Mouse (Mus musculus) embryo, embryonic 10.5 days (tissue): ENCODE results near the gene Map3k7cl.

ENCODE experiments used
- DNase-seq: peaks from one replicate; pipeline ENCODE4 v3.0.0-alpha.2; 2015; ENCODE audit warnings: low spot score

Map3k7cl gene

DNA sequence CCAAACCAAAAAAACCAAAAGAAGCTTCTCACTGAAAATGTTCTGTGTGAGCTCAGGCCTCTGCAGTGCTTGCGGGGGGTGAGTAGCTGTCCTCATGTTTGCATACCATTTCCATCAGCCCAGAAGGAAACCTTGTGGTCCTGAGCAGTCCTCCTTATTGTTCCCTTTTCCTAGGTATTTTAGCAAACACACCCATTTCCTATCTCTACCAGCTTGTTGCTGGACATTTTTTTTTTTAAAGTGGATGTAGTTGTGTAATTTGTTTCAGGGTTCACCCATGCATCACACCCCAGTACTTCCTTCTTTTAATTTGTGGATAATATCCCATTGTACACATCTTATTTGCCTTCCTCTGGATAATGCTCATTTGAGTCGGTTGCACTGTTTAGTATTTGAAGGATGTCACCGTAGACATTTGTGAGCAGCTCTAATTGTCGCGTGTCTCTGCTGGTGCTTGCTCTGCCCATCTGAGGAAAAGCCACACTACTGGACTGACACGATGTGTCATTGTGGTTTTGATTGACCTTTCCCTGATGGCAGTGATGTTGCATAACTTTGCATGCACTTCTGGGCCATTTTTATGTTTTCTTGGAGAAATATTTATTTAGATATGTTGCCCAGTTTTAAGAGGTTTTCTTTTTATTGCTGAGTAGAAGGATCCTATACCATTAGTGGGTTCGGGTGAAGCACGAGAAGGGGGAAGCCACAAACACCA is 32.6 kb downstream of the Map3k7cl start:
- DNase-seq, result no peak

DNA sequence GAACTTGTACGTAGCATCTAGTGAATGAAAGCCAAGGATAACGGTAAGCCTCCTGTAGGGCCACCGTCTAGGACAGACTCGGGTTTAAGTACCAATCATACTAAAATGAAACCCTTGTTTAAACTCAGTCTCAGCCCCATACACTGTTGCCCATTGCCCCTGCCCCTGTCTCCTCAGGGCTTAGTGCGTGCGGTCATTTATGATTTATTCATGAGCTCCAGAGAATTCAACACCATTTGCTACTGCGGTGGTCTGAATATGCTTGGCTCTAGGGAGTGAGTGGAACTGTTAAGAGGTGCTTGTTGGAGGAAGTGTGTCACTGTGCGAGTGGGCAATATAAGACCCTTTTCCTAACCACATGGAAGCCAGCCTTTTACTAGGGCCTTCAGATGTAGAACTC is 34.7 kb downstream of the Map3k7cl start:
- no peak for DNase-seq

DNA sequence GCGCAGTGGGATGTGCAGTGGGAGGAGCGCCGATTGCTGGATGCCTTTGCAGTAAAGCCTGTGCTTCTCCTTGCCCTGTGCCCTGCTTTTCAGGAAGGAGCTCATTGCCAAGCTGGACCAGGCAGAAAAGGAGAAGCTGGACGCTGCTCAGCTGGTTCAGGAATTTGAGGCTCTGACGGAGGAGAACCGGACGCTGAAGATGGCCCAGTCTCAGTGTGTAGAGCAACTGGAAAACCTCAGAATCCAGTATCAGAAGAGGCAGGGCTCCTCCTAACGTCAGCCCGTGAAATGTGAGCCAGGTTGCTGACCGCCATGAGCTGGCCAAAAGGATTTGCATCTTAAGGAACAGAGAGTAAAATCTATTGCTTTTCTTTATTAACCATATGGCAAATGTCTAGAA is 41.0 kb downstream of the Map3k7cl start:
- DNase-seq, result no peak

DNA sequence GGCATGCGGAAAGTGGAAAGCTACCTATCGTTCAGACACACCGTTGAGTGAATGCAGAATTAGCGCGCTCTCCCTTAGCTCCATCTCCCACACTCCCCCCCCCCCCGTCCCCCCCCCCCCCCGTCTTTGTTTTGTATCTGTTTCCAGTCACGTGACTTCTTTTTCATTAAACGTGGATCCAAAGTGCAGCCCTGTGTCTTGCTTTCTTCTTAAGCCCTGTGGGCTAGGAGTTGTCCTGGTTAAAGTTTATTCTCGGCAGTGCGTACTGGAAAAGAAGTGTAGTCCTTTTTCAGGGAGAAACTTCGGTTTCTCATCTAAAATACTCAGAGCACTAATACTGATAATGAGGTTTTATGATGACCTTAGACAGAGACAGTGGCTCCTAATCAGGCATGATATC is 42.0 kb downstream of the Map3k7cl start:
- no peak for DNase-seq

DNA sequence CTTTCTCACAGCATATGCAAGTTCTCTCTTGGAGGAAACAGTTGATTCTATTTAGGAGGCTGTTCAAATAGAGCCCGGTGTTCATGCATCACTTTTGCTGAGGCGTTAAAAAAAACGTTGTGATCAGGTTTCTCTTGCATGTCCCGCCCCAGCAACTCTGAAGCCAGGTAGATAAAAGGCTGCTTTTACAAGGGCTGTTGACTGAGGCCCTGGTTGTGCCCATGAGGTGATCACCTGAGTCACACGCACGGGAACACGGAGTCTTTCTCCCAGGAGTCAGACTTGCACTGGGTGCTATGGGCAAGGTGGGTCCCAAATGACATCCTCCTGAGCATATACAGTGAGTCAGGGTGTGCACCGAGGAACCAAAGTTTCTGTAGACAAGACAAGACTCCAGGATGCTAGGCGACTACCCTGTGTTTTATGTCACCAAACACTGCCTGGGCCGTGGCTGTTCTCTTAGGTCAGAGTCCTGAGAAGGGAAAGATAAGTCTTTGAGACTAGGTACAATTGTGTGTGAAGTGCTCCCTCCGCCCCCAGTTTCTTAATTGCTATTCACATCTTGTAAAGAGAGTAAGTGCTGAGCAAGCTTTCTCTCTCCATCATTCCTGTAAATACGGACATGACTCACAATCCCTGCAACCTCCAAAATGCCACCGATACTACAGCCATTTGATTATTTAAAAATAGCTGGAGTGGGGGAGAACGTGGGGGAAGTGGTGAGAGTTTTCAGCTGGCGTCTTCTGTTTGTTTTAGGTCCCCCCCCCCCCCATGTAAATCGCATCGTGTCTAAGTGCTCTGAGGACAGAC is 49.8 kb downstream of the Map3k7cl start:
- no peak for DNase-seq

DNA sequence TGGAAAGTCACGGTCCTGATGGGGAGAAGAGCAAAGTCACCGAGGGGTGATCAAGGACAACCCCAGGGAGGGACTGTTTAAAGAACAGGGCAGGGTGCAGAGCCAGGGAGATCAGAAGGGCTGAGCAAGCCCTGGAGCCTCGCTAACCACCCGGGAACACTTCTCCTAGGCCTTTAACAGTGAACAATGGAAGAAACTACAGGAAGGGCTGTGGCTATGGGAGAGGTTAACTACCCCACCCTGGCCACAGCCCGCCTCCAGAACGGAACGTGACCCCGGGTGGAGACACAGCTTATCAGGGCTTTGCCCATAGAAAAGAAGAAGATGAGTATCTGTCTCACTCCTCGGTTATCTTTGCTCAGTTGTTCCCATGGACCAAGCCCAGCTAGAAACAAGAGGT is 50.9 kb downstream of the Map3k7cl start:
- DNase-seq, result no peak

DNA sequence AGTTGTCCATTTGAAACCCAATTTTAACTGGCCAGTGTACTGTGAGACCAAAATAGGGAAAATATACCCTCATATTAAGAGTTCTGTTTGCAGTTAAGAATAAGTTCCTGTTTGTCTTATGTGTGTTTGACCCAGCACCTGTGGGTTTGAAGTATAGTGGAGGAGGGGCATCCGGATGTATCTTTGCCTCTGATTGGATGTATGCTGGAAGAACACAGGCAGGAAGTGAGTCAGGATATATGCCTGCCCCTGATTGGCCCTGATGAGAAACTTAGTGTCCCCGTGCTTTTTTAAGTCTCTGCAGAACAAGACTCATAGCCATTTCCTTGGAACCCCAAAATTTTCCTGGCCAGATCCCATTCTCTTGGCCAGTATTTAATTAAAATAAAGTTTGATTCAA is 51.8 kb downstream of the Map3k7cl start:
- DNase-seq, result no peak

DNA sequence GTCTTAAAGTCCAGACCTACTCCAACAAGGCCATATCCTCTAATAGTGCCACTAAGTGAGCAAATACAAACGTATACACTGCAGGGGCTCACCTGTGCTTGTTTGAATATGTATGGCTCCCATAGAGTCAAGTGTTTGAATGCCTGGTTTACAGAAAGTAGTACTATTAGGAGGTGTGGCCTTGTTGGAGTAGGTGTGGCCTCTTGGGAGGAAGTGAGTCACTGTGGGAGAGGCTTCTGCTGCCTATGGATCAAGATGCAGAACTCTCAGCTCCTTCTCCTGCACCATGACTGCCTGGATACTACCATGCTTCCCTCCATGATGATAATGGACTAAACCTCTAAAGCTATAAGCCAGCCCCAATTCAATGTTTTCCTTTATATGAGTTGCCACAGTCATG is 54.3 kb downstream of the Map3k7cl start:
- DNase-seq, result no peak

DNA sequence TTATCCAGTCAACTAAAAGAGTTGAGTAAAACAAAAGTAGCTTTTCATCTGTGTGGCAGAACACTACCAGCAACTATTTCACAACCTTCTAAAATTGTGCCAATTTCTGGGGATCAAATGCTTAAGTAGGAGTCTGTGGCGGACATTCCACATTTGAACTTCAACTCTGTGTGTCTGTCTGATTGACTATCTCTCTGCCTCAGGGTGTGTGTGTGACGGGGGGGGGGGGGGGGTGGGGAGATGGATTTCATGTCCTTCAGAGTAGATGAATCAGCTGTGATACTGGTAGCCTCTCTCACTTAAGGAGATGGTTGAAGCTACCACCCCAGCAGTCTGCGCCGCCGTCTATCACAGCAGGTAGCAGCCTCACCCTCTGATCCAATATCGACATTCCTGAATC is 54.8 kb downstream of the Map3k7cl start:
- DNase-seq, result no peak

DNA sequence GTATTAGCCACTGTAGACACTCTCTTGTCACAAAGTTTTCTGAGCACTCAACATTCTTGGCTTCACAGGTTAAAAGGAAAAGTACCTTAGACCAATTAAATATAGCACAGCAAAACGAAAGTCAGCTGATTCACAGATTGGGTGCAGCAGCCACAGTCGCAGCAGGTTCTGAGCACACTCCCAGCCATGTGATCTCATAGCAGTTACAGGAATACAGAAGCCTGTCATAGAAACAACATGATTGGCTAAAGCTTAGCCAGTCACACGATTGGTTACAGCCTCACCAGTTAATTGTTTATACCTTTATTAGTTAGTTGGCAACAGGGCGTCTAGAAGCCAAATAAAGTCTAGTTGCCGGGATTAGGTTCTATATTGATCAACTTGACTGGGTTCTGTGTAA is 57.0 kb downstream of the Map3k7cl start:
- DNase-seq, result no peak

DNA sequence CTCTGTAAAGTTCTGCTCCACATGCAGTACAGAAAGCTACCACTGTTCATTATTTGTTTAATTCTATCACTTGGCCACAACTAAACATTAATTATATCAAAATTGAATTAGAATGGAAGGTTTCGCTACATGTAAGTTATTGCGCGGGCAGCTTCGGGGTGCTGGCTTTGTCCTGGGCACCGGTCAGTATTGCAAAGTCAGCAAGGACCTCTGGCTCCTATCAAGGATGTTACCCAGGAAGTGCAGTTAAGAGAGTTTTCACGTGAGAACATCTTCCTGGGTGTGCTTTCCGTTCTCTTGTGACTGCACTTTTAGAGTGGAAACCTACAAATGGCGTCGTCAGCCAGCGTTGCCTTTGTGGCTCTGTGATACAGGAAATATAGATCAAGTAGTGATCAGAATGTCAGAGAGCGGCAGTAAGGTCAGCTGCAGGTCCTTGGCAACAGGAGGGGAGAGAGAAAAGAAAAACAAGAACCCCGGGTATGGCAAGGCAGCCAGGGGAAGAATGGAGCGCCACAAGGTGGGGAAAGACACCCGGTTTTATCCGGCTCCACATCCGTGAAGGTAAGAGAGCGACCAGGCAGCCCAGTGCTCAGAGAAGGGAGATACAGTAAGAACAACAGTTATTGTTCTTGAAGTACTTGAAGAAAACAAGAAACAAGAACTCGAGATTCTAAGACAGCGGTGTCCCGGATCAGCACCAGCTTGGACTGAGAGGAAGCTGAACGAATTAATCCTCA is 57.6 kb downstream of the Map3k7cl start:
- DNase-seq, result no peak

DNA sequence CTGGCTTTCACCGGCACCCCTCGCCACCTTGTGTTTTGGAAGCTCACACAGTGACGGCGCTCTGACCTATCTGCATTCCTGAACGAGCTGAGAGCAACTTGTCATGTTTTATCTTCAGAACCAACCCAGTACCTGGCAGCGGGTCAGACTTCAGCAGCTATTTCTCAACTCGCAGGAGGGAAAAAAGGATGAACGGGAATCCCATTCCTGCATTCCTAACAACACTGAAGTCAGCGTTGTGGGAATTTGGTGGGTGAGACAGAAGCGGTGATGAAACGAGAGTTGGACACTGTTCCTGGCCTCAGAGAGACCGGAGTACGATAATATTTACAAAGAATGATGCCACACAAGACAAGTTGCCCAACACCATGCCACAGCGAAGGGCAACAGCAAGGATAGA is 58.3 kb downstream of the Map3k7cl start:
- no peak for DNase-seq

DNA sequence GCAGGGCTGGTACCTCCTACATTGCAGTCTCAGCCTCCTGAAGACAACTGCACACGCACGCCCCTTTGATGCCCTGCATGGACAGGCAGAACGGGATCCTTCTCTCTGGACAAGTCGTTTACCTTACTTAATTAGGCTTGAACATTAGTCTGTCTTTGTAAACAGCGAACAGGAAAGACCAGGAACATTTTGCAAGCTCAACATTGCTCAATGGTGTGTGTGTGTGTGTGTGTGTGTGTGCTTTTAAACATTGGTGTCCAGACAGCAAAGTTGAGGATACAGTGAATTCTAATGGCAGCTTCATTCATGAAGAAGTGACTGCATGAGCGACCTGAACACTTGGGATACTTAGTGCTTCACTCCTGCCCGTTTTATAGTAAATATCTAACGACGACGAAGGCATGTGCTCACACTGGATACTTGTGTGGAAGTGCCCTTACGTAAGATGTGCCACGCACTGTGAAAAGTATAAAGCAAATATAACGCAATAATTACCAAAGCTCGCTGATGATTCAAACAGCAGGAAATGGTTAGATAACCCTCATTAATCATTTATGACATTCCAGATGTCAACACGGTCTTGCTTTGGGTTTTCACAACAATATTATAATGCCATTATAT is 59.2 kb downstream of the Map3k7cl start:
- no peak for DNase-seq

DNA sequence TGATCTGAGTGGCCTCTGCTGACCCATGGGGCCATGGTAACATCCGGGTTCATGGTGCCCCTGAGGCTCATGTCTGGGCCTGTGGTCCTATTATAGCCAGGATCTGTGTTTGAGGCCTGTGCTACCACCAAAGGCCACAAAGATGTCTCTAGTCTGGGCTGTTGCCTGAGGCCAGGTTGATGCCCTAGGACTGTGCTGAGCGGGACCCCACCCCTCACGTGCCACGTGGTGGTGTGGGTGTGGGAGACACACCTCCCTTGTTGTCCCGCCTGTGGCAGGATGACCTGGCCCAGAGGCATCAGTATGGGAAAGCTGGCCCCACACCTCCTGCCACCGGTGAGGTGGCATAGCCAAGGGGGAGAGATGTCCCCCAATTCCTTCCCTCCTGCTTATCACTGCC is 64.2 kb downstream of the Map3k7cl start:
- DNase-seq, result no peak

DNA sequence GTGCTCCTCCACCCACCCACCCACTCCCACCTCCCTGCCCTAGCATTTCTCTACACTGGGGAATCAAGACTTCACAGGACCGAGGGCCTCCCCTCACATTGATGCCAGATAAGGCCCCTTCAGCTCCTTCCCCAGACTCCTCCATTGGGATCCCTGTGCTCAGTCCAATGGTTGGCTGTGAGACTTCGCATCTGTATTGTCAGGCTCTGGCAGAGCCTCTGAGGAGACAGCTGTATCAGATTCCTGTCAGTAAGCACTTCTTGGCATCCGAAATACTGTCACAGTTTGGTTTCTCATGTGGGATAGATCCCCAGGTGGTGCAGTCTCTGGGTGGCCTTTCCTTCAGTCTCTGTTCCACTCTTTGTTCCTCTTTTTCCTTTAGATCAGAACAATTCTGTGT is 68.1 kb downstream of the Map3k7cl start:
- DNase-seq, result no peak

DNA sequence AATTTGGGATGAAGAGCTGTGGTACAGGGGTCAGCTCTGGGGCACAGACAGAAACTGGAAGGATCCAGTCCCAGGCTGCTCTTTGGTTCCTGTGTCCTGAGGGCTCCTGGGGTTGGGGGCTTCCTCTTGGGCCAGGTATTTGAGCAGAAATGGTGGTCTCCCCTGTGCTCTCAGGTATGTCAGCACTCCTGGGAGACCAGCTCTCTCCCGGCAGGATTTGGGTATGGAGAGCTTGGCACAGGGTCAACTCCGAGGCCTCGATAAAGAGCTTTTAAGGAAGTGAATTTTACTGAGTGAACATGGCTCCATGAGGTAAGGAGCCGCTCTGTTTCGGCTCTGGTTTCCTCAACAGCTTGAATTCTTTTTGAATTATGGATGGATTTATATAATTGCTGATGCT is 70.8 kb downstream of the Map3k7cl start:
- DNase-seq, result no peak

DNA sequence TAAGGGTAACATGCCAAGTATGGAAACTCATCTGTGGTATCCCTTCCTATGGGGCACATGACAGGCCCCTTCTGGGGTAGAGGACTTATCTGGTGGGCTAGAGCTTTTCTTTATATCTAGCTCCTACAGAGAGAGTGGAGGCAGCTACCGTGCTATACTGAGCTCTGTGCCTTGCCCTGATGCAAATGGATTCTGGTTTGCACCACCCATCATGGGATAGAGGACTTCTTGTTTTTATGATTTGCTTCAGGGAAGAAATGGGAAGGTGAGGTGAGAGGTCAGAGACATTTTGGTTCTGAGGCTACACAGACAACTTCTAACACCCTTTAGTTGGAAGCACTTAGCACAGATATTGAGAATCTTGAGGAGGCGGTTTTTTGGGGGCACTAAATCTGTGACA is 71.8 kb downstream of the Map3k7cl start:
- no peak for DNase-seq

DNA sequence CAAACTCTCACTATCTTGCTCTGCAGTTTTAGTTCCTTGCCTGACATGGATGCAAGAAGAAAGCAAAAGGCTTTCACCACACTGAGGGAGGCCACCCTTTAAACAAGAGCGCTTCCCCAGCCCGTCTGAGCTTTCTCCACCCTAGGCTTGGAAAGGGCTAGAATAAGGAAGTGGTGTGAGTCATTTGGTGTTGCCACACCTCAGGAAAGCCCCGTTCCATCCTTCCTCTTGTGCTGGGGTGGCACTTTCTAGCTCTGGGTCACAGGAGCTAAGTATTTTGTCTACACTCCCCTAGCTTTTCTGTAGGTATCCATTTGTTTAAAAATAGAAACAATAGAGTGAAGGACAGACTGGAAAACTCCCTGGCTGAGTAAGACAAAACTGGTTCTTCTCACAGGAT is 72.2 kb downstream of the Map3k7cl start:
- no peak for DNase-seq

DNA sequence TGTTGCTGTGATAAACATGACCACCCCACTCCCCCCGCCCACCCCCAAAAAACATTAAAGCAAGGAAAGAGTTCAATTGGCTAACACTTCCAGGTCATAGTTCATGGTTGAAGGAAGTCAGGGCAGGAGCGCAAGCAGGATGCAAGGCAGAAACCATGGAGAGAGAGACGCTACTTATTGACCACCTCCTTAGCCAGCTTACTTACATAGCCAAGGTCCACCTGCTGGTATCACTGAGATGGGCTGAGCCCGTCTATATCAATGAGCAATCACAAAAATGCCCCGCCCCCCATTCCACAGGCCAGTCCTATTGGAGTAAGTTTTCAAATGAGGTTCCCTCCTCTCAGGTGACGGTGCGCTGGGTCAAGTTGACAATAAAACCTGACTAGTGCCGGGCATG is 72.7 kb downstream of the Map3k7cl start:
- no peak for DNase-seq

DNA sequence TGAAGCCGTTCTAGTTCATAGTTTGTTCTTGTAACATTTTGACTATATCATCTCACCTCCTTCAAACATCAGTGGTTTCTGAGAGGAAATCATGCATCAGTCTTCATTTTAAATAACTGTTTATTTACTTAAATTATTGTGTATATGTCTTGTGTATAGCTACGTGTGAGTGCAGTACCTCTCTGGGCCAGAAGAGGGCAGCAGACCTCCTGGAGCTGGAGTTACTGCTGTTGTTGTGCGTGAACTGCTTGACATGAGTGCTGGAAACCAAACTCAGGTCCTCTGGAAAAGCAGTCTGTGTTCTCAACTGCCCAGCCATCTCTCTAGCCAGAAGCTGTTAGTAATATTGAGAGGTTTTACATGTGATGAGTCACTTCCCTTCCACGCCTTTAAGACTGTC is 73.6 kb downstream of the Map3k7cl start:
- DNase-seq, result no peak

DNA sequence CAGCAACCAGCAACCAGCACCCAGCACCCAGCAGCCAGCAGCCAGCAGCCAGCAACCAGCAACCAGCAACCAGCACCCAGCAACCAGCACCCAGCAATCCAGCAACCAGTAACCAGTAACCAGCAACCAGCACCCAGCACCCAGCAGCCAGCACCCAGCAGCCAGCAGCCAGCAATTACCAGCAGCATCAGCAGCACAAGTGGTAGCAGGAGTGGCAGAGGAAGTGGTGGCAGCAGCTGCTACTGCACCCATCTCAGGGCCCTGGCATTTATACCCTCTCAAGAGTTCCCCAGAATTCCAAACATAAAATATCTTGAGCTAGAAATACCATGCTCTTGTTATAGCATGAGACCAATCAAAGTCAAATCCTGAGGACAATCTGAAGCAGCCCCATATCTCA is 81.6 kb downstream of the Map3k7cl start:
- DNase-seq, result no peak

DNA sequence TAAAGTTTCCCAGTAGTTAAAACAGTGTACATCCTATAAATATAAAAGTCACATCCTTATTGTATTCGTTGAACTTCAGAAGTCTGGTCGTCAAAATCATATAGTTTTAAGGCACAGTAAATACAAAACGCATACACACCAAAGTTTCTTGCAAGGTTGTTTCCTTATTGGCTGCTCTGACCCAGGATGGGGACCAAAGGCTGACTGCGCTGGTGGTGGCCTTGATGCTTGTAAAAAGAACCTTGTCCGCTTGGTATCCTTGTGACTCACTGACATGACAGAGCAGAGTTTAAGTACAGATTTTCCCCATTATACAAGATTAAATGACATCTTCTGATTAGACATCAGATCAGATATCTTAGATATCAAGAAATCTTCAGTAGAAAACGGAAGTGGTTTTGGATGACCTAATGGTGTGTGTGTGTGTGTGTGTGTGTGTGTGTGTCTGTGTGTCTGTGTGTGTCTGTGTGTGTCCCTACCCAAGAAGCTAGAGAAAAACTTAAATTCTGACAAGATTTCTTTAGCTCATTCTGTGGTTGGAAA is 82.2 kb downstream of the Map3k7cl start:
- DNase-seq, result no peak
